Mouse (Mus musculus) forebrain, postnatal 0 days (tissue): Measurements from ENCODE around the gene Rac1. TPM values are rescaled to one million over a fixed set of nuclear protein-coding genes. Genes with fewer than 3 reads are reported as not detected.
A peak's percentile ranks its signal among the peaks of the same experiment; 100 is the strongest.
"Not testable (repeated sequence)": the region's sequence is repeated elsewhere in the genome, so short reads cannot be mapped to it uniquely, and the experiment has no call there.

Experiments
- ATAC-seq: fragments of 200-750 bp; cut with Nextera tagmentation; 2 replicates; pipeline ENCODE4 v1.8.0; 2017; ENCODE audit warnings: mild to moderate bottlenecking, moderate library complexity
- DNase-seq: peaks from one replicate; pipeline ENCODE4 v3.0.0-alpha.2; 2015
- H3K27ac ChIP-seq: fragments of 300-500 bp; sonication (generic); 2 replicates; pipeline ENCODE4 v1.5.1; 2014; ENCODE audit warnings: low read depth, mild to moderate bottlenecking, antibody characterized with exemption, low read length, moderate library complexity, mixed read lengths
- H3K27me3 ChIP-seq: fragments of 300-500 bp; sonication (generic); 2 replicates; pipeline ENCODE4 v1.6.1; 2014; ENCODE audit warnings: mild to moderate bottlenecking, low read length, mixed read lengths; ENCODE audit not compliant: insufficient read depth
- H3K36me3 ChIP-seq: fragments of 300-500 bp; sonication (generic); 2 replicates; pipeline ENCODE4 v1.6.1; 2014; ENCODE audit warnings: mild to moderate bottlenecking, moderate library complexity; ENCODE audit not compliant: insufficient read depth
- H3K4me1 ChIP-seq: fragments of 300-500 bp; sonication (generic); 2 replicates; pipeline ENCODE4 v1.6.1; 2014; ENCODE audit warnings: antibody characterized with exemption; ENCODE audit not compliant: insufficient read depth
- H3K4me2 ChIP-seq: fragments of 300-500 bp; sonication (generic); 2 replicates; pipeline ENCODE4 v1.6.1; 2014; ENCODE audit warnings: low read depth, mild to moderate bottlenecking, moderate library complexity
- H3K4me3 ChIP-seq: fragments of 300-500 bp; sonication (generic); 2 replicates; pipeline ENCODE4 v1.5.1; 2014; ENCODE audit warnings: low read depth, low read length, mixed read lengths
- H3K9ac ChIP-seq: fragments of 300-500 bp; sonication (generic); 2 replicates; pipeline ENCODE4 v1.6.1; 2014; ENCODE audit warnings: mild to moderate bottlenecking
- H3K9me3 ChIP-seq: fragments of 300-500 bp; sonication (generic); 2 replicates; pipeline ENCODE4 v1.6.1; 2016; ENCODE audit warnings: low read length
- CTCF ChIP-seq: sonication (generic); IDR thresholded peaks from 2 replicates; pipeline ENCODE4 v1.5.1; 2016; ENCODE audit warnings: antibody characterized with exemption, control low read depth, low read depth
- WGBS: fragments of 180-500 bp; shearing (Covaris S2); extraction: QIAGEN DNeasy Blood & Tissue Kit; methylation state at CpG from one replicate; pipeline ENCODE4 v1.1.7; 2014; 5-methylcytosine and 5-hydroxymethylcytosine counted together
- polyA plus RNA-seq: library from polyadenylated mRNA; unstranded; fragments of >200 nt; fragmentation: Nextera tagmentation; extraction: Ambion mirVana; gene quantifications from 2 replicates; pipeline ENCODE4 v1.2.1, GENCODE M21; 2015
- total RNA-seq: library from RNA; depleted of rRNA; stranded (reverse); fragments of >200 nt; gene quantifications from 2 replicates; pipeline ENCODE4 v1.2.3, GENCODE M21; 2014; rRNA removed

Rac1 gene
- total RNA-seq: 175 and 197 TPM in 2 replicates
- polyA plus RNA-seq: 481 and 501 TPM in 2 replicates

- ATAC-seq (peak; percentile 99), DNase-seq (peak; percentile 99)
- H3K27me3 ChIP-seq: no peaks in the 10 kb centered on the region
- H3K4me1 ChIP-seq: peaks cover 24% of the 10 kb centered on the region
- no peaks in the 10 kb centered on the region for H3K9me3 ChIP-seq
- peak within 1 kb of the TSS; percentile 96 for H3K27ac ChIP-seq
- H3K4me3 ChIP-seq: peak within 1 kb of the TSS; percentile 92
- WGBS: 2% methylated on average over 79 of the region's 105 CpGs
- TF ChIP-seq CTCF: no peak
- H3K4me2 ChIP-seq: peak within 1 kb of the TSS; percentile 80
- H3K9ac ChIP-seq: peak within 1 kb of the TSS; percentile 100
- no peaks in the 10 kb centered on the region for H3K36me3 ChIP-seq
Measured at GRCm38 (mm10) chr5:143527486-143528307, at the start of gene Rac1. TSS of gene Rac1 (minus strand) at chr5:143528036.

GRCm38 (mm10) chr5:143574261-143575178, 46.7 kb upstream of the Rac1 start:
- ATAC-seq: no peak
- Histone ChIP-seq H3K4me2 (no peak overlapping the region), H3K9me3 (no peaks in the 10 kb centered on the region), H3K4me3 (no peak overlapping the region), H3K4me1 (no peaks in the 10 kb centered on the region), H3K9ac (no peak overlapping the region), H3K27me3 (no peaks in the 10 kb centered on the region), H3K27ac (no peak overlapping the region), H3K36me3 (no peaks in the 10 kb centered on the region)
- TF ChIP-seq CTCF: no peak
- no peak for DNase-seq
- WGBS: 83% methylated on average over 19 of the region's 19 CpGs

GRCm38 (mm10) chr5:143573067-143573466, 45.2 kb upstream of the Rac1 start:
- DNase-seq: no peak
- H3K36me3 ChIP-seq: no peaks in the 10 kb centered on the region
- no peaks in the 10 kb centered on the region for H3K9me3 ChIP-seq
- H3K4me2 ChIP-seq: no peak overlapping the region
- H3K27ac ChIP-seq: no peak overlapping the region
- no peak for TF ChIP-seq CTCF
- no peaks in the 10 kb centered on the region for H3K4me1 ChIP-seq
- H3K4me3 ChIP-seq: no peak overlapping the region
- H3K9ac ChIP-seq: no peak overlapping the region
- WGBS: 88% methylated on average over 4 of the region's 4 CpGs
- no peaks in the 10 kb centered on the region for H3K27me3 ChIP-seq
- no peak for ATAC-seq

GRCm38 (mm10) chr5:143572195-143572594, 44.4 kb upstream of the Rac1 start:
- Histone ChIP-seq H3K4me3 (no peak overlapping the region), H3K4me1 (no peaks in the 10 kb centered on the region), H3K27ac (no peak overlapping the region), H3K4me2 (no peak overlapping the region), H3K36me3 (no peaks in the 10 kb centered on the region), H3K9me3 (no peaks in the 10 kb centered on the region), H3K9ac (no peak overlapping the region), H3K27me3 (no peaks in the 10 kb centered on the region)
- ATAC-seq (no peak), DNase-seq (no peak)
- TF ChIP-seq CTCF: no peak
- 83% methylated on average over 5 of the region's 5 CpGs for WGBS

- H3K4me1 ChIP-seq: no peaks in the 10 kb centered on the region
- 20% methylated on average over 6 of the region's 6 CpGs for WGBS
- no peak for ATAC-seq
Measured at GRCm38 (mm10) chr5:143567860-143568259, 40.0 kb upstream of the Rac1 start.

GRCm38 (mm10) chr5:143567258-143567670, 39.4 kb upstream of the Rac1 start:
- Histone ChIP-seq H3K36me3 (peaks cover 11% of the 10 kb centered on the region; the same call in 1 of the 2 replicates), H3K9ac (no peak overlapping the region), H3K27me3 (no peaks in the 10 kb centered on the region), H3K4me1 (no peaks in the 10 kb centered on the region), H3K9me3 (no peaks in the 10 kb centered on the region), H3K4me2 (no peak overlapping the region), H3K4me3 (no peak overlapping the region), H3K27ac (no peak overlapping the region)
- ATAC-seq (no peak), DNase-seq (no peak)
- WGBS: 90% methylated on average over 5 of the region's 5 CpGs
- TF ChIP-seq CTCF: no peak

More at GRCm38 (mm10) chr5:143567860-143568259, 40.0 kb upstream of the Rac1 start:
- peak; percentile 95 for TF ChIP-seq CTCF
- peak; percentile 85 for DNase-seq
- no peak overlapping the region for H3K4me3 ChIP-seq
- no peaks in the 10 kb centered on the region for H3K9me3 ChIP-seq
- no peak overlapping the region for H3K27ac ChIP-seq
- no peak overlapping the region for H3K9ac ChIP-seq
- H3K4me2 ChIP-seq: no peak overlapping the region
- no peaks in the 10 kb centered on the region for H3K27me3 ChIP-seq
- peaks cover 11% of the 10 kb centered on the region; the same call in 1 of the 2 replicates for H3K36me3 ChIP-seq

- DNase-seq, H3K27me3 ChIP-seq, ATAC-seq, H3K9me3 ChIP-seq, H3K4me2 ChIP-seq, H3K9ac ChIP-seq, H3K4me1 ChIP-seq, H3K27ac ChIP-seq, H3K4me3 ChIP-seq: not testable (repeated sequence)
- WGBS: 92% methylated on average over 6 of the region's 6 CpGs
- H3K36me3 ChIP-seq: peaks cover 11% of the 10 kb centered on the region; the same call in 1 of the 2 replicates
Measured at GRCm38 (mm10) chr5:143566804-143567203, 39.0 kb upstream of the Rac1 start.
